Mouse (Mus musculus): ENCODE results near the gene Mroh8.

- TF ChIP-seq CTCF (IDR thresholded peaks at IDR 0.05; ENCODE audit: low read depth, low read length), result no peak
- TF ChIP-seq POLR2A (IDR thresholded peaks at IDR 0.05; ENCODE audit: extremely low read depth, insufficient read depth, low read length), result no peak
Measured at GRCm38 (mm10) chr2:157308273-157308917, 29.0 kb upstream of the Mroh8 start.

Measured in liver, adult 2 months (tissue).